ENCODE assay signal across 8 mouse cellular contexts in the genomic region with DNA sequence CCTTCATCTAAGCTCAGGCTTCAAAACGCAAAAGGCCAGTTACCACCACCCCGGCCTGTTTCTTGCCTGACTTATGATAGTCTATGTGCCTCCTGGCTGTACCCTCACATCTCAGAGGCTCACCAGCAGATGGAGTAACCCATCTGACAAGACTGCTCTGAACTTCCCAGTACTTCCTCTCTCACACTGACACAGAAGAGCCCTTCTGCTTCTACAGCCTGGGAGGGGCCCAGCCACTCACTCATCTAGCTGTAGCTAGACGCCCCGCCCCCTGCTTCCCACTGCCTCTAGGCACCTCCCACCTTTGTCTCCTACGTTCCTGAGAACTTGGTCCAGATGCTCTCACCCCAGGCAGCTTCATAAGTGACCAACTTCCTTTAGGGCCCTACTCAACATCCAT. TPM values are rescaled to one million over a fixed set of nuclear protein-coding genes. Genes with fewer than 3 reads are reported as not detected.
A peak's percentile ranks its signal among the peaks of the same experiment; 100 is the strongest.
DNase-seq lines count a peak whose midpoint lies in the region; ATAC-seq and TF ChIP-seq lines count a peak whose summit lies in the region.

No protein-coding gene starts in this region.

- H3K4me3 ChIP-seq in layer of hippocampus, adult 2 months = no peak overlapping the region
- no peak overlapping the region for H3K4me3 ChIP-seq in heart, postnatal 0 days (ENCODE audit: low read depth, low read length)

- DNase-seq in layer of hippocampus, adult 2 months (ENCODE audit: low spot score in 2 of 2) = no peak
- no peak for DNase-seq in layer of hippocampus, adult 8-10 months (ENCODE audit: low spot score in 2 of 2)
- DNase-seq in ZHBTc4 (ENCODE audit: low read depth, low spot score) = peak; percentile 90
- no peak for DNase-seq in heart, postnatal 0 days (ENCODE audit: low spot score)
- DNase-seq in lung, postnatal 10 days = peak; percentile 79
- no peak for DNase-seq in gastrocnemius, adult 8-10 months (ENCODE audit: low spot score in 2 of 2)

- TF ChIP-seq CTCF in layer of hippocampus, adult 2 months (conservative IDR thresholded peaks at IDR 0.05) = peak; percentile 60
- peak; percentile 37 for TF ChIP-seq CTCF in heart, postnatal 0 days (IDR thresholded peaks at IDR 0.05; ENCODE audit: low read depth)

- H3K4me1 ChIP-seq in heart, postnatal 0 days (ENCODE audit: control insufficient read depth, insufficient read depth) = peaks cover 5% of the 10 kb centered on the region; the same call in 1 of the 2 replicates

- H3K27ac ChIP-seq in layer of hippocampus, adult 2 months = no peak overlapping the region
- H3K27ac ChIP-seq in heart, postnatal 0 days (ENCODE audit: low read depth) = no peak overlapping the region

- 31% methylated on average over 5 of the region's 5 CpGs for WGBS in heart, postnatal 0 days

- peaks cover 19% of the 10 kb centered on the region for H3K27me3 ChIP-seq in heart, postnatal 0 days (ENCODE audit: control insufficient read depth, insufficient read depth, low read length)

- TF ChIP-seq EP300 in heart, postnatal 0 days (IDR thresholded peaks at IDR 0.05; ENCODE audit: low read depth) = no peak

- H3K9me3 ChIP-seq in heart, postnatal 0 days (replicated peaks; ENCODE audit: control insufficient read depth, low read length) = no peaks in the 10 kb centered on the region

- ATAC-seq in heart, postnatal 0 days (ENCODE audit: insufficient read depth, low read depth) = peak; percentile 55; the same call in 1 of the 2 replicates
- no peak for ATAC-seq in erythroblast, adult 5-6 weeks (replicated peaks; ENCODE audit: low FRiP score, poor library complexity, severe bottlenecking)
- ATAC-seq in cerebellum, adult (ENCODE audit: insufficient number of reproducible peaks, low FRiP score, low TSS enrichment) = no peak

- no peak overlapping the region for H3K4me2 ChIP-seq in heart, postnatal 0 days (ENCODE audit: low read depth, low read length)

- no peaks in the 10 kb centered on the region for H3K36me3 ChIP-seq in heart, postnatal 0 days (replicated peaks; ENCODE audit: control insufficient read depth, insufficient read depth, low read length)

- no peak overlapping the region for H3K9ac ChIP-seq in heart, postnatal 0 days (replicated peaks; ENCODE audit: low read depth, low read length)

RNA-seq across cellular contexts. Expression of gene Tbc1d30, which starts 45.6 kb away (rescaled TPM):
- 10 to 100 TPM; 37.0 to 37.2 TPM for total RNA-seq in layer of hippocampus, adult 2 months (2021)
- 10 to 100 TPM; 38.6 to 44.0 (median 40.6) TPM for total RNA-seq in layer of hippocampus, adult 8-10 months (2022)
- 0.58 and 14.7 TPM in 2 replicates for total RNA-seq in heart, postnatal 0 days (2014; rRNA removed; ENCODE audit: low replicate concordance)
- 1.1 and 1.2 TPM in 2 replicates for polyA plus RNA-seq in heart, postnatal 0 days (2015; fragmentation: Nextera tagmentation; extraction: Ambion mirVana)
- under 1 TPM; 0.19 to 0.53 (median 0.32) TPM for total RNA-seq in gastrocnemius, adult 8-10 months (2022)
- total RNA-seq in erythroblast, adult 5-6 weeks (2015; ENCODE audit: low replicate concordance) = 0.42 TPM in 1 of 2 replicates, not detected in the other
- total RNA-seq in erythroblast, adult 5-6 weeks (2017; ENCODE audit: low replicate concordance) = 0.14 and 0.60 TPM in 2 replicates

RNA-seq across cellular contexts. Expression of gene Gns, which starts 59.4 kb away (rescaled TPM):
- total RNA-seq in layer of hippocampus, adult 2 months (2021) = 10 to 100 TPM; 78.8 to 83.5 TPM
- 100 to 1,000 TPM in 2 of 4 experiments, 10 to 100 TPM in 2; 86.0 to 149 (median 114) TPM for total RNA-seq in layer of hippocampus, adult 8-10 months (2022)
- 50.4 and 57.5 TPM in 2 replicates for total RNA-seq in heart, postnatal 0 days (2014; rRNA removed; ENCODE audit: low replicate concordance)
- 25.2 and 26.1 TPM in 2 replicates for polyA plus RNA-seq in heart, postnatal 0 days (2015; fragmentation: Nextera tagmentation; extraction: Ambion mirVana)
- 10 to 100 TPM; 24.0 to 30.4 (median 28.8) TPM for total RNA-seq in gastrocnemius, adult 8-10 months (2022)
- total RNA-seq in erythroblast, adult 5-6 weeks (2015; ENCODE audit: low replicate concordance) = 9.6 and 15.3 TPM in 2 replicates
- 4.9 and 11.6 TPM in 2 replicates for total RNA-seq in erythroblast, adult 5-6 weeks (2017; ENCODE audit: low replicate concordance)

Comparison
In these comparisons a context has a peak if more than half of its experiments do, and no peak if none do; other contexts are left out.
1. DNase-seq: peak in ZHBTc4 (single experiment) and lung, postnatal 10 days (single experiment); none in layer of hippocampus, adult 2 months (0 of 2), layer of hippocampus, adult 8-10 months (0 of 2), heart, postnatal 0 days (single experiment) and gastrocnemius, adult 8-10 months (0 of 2).